Mouse (Mus musculus) thymus, adult 2 months (tissue): ENCODE results near the gene Anapc5. TPM values are rescaled to one million over a fixed set of nuclear protein-coding genes. Genes with fewer than 3 reads are reported as not detected.

ENCODE experiments used
- DNase-seq: peaks from one replicate; pipeline ENCODE4 v3.0.0; 2021
- H3K27ac ChIP-seq: fragments of 200-500 bp; 2 replicates; pipeline ENCODE4 v1.5.1; 2012; ENCODE audit warnings: low read length, control low read depth; ENCODE audit not compliant: control insufficient read depth, insufficient read depth
- H3K27me3 ChIP-seq: fragments of 200-500 bp; 2 replicates; pipeline ENCODE4 v1.6.1; 2012; ENCODE audit warnings: mild to moderate bottlenecking, low read length, moderate library complexity, mixed read lengths; ENCODE audit not compliant: control insufficient read depth, insufficient read depth
- H3K36me3 ChIP-seq: fragments of 200-500 bp; 2 replicates; pipeline ENCODE4 v1.6.1; 2012; ENCODE audit warnings: mild to moderate bottlenecking, low read length, moderate library complexity; ENCODE audit not compliant: control insufficient read depth, insufficient read depth
- H3K4me1 ChIP-seq: fragments of 200-500 bp; replicated peaks from 2 replicates; pipeline ENCODE4 v1.6.1; 2012; ENCODE audit warnings: low read length; ENCODE audit not compliant: control insufficient read depth, insufficient read depth
- H3K4me3 ChIP-seq: fragments of 200-500 bp; 2 replicates; pipeline ENCODE4 v1.5.1; 2012; ENCODE audit warnings: mild to moderate bottlenecking, low read length, control low read depth, moderate library complexity; ENCODE audit not compliant: control insufficient read depth, insufficient read depth
- CTCF ChIP-seq: fragments of 200-500 bp; IDR thresholded peaks from 2 replicates; pipeline ENCODE4 v1.5.1; 2012; ENCODE audit warnings: mild to moderate bottlenecking, control low read depth, low read length, moderate library complexity, borderline replicate concordance; ENCODE audit not compliant: control insufficient read depth, poor library complexity, insufficient read depth; ENCODE audit errors: extremely low read depth
- POLR2A ChIP-seq: fragments of 200-500 bp; IDR thresholded peaks from 2 replicates; pipeline ENCODE4 v1.6.1; 2012; ENCODE audit warnings: mild to moderate bottlenecking, low read length, control low read depth, moderate library complexity; ENCODE audit not compliant: control insufficient read depth, poor library complexity, insufficient read depth; ENCODE audit errors: extremely low read depth
- WGBS: fragments of 180-500 bp; shearing (Covaris S2); methylation state at CpG from one replicate; pipeline ENCODE4 v1.1.7; 2018; 5-methylcytosine and 5-hydroxymethylcytosine counted together
- polyA plus RNA-seq: library from polyadenylated mRNA; depleted of rRNA; stranded (reverse); fragments of >200 nt; gene quantifications from 2 replicates; pipeline ENCODE4 v1.2.3, GENCODE M21; 2012

Anapc5 gene
- polyA plus RNA-seq, 1 experiment = 489 TPM

GRCm38 (mm10) chr5:122841126-122841525 lies 20.0 kb upstream of the Anapc5 start:
- Histone ChIP-seq H3K4me1 (no peaks in the 10 kb centered on the region), H3K27ac (no peak overlapping the region), H3K36me3 (no peaks in the 10 kb centered on the region), H3K4me3 (no peak overlapping the region), H3K27me3 (no peaks in the 10 kb centered on the region)
- TF ChIP-seq CTCF (no peak), POLR2A (no peak)
- 100% methylated on average over 2 of the region's 2 CpGs for WGBS
- DNase-seq = no peak

- H3K4me3 ChIP-seq = no peak overlapping the region
- no peak for TF ChIP-seq POLR2A
- no peak for TF ChIP-seq CTCF
- H3K4me1 ChIP-seq = peaks cover 9% of the 10 kb centered on the region
- DNase-seq = peak; percentile 23
- peak overlapping the region; percentile 96 for H3K27ac ChIP-seq
- H3K36me3 ChIP-seq = no peaks in the 10 kb centered on the region
- H3K27me3 ChIP-seq = no peaks in the 10 kb centered on the region
- 79% methylated on average over 10 of the region's 10 CpGs for WGBS
These were observed 11.9 kb upstream of the Anapc5 start for GRCm38 (mm10) chr5:122832996-122833395.

- no peak for TF ChIP-seq CTCF
- Histone ChIP-seq H3K27me3 (no peaks in the 10 kb centered on the region), H3K27ac (peak overlapping the region; percentile 96), H3K4me1 (peaks cover 9% of the 10 kb centered on the region), H3K4me3 (no peak overlapping the region), H3K36me3 (no peaks in the 10 kb centered on the region)
- DNase-seq = peak; percentile 40
- whole genome bisulfite sequencing = 64% methylated on average over 10 of the region's 10 CpGs
These were observed 11.4 kb upstream of the Anapc5 start for GRCm38 (mm10) chr5:122832536-122832935.

GRCm38 (mm10) chr5:122825099-122825498 lies 4.0 kb upstream of the Anapc5 start:
- WGBS = 93% methylated on average over 8 of the region's 8 CpGs

GRCm38 (mm10) chr5:122824450-122824849 lies 3.3 kb upstream of the Anapc5 start:
- H3K27me3 ChIP-seq = no peaks in the 10 kb centered on the region
- H3K36me3 ChIP-seq = no peaks in the 10 kb centered on the region
- peak; percentile 55 for DNase-seq
- H3K4me1 ChIP-seq = peaks cover 20% of the 10 kb centered on the region
- H3K27ac ChIP-seq = peak overlapping the region; percentile 94
- 25% methylated on average over 6 of the region's 6 CpGs for WGBS
- TF ChIP-seq POLR2A (no peak), CTCF (0 out of 2 replicates have a peak, but pooled peaks have one; percentile 16)
- H3K4me3 ChIP-seq = no peak overlapping the region

More at GRCm38 (mm10) chr5:122825099-122825498, 4.0 kb upstream of the Anapc5 start:
- TF ChIP-seq POLR2A (no peak), CTCF (no peak)
- no peak overlapping the region for H3K4me3 ChIP-seq
- no peak for DNase-seq
- no peaks in the 10 kb centered on the region for H3K36me3 ChIP-seq
- no peaks in the 10 kb centered on the region for H3K27me3 ChIP-seq
- H3K4me1 ChIP-seq = peaks cover 20% of the 10 kb centered on the region
- H3K27ac ChIP-seq = peak overlapping the region; percentile 26

- peak overlapping the region; percentile 69 for H3K27ac ChIP-seq
- peaks cover 23% of the 10 kb centered on the region for H3K4me1 ChIP-seq
- 94% methylated on average over 1 of the region's 1 CpGs for WGBS
- no peaks in the 10 kb centered on the region for H3K36me3 ChIP-seq
- no peak overlapping the region for H3K4me3 ChIP-seq
- TF ChIP-seq CTCF (no peak), POLR2A (no peak)
- peak; percentile 43 for DNase-seq
- no peaks in the 10 kb centered on the region for H3K27me3 ChIP-seq
These were observed 2.8 kb upstream of the Anapc5 start for GRCm38 (mm10) chr5:122823976-122824375.

GRCm38 (mm10) chr5:122822441-122822840 lies 1.3 kb upstream of the Anapc5 start:
- peaks cover 14% of the 10 kb centered on the region for H3K36me3 ChIP-seq
- no peak overlapping the region for H3K4me3 ChIP-seq
- H3K27ac ChIP-seq = no peak overlapping the region
- no peak for TF ChIP-seq CTCF
- no peak for TF ChIP-seq POLR2A
- no peaks in the 10 kb centered on the region for H3K27me3 ChIP-seq
- 97% methylated on average over 4 of the region's 4 CpGs for WGBS
- no peak for DNase-seq
- peaks cover 20% of the 10 kb centered on the region for H3K4me1 ChIP-seq
